Mouse (Mus musculus) olfactory bulb, adult 2 months (tissue): ENCODE data around the gene Lef1.

Experiments used
- CTCF ChIP-seq: fragments of 200-500 bp; IDR thresholded peaks from 2 replicates; pipeline ENCODE4 v1.5.1; 2012; ENCODE audit warnings: low read depth, mild to moderate bottlenecking, low read length, moderate library complexity; ENCODE audit not compliant: insufficient read depth
- POLR2A ChIP-seq: fragments of 200-500 bp; IDR thresholded peaks from 2 replicates; pipeline ENCODE4 v1.6.1; 2012; ENCODE audit warnings: mild to moderate bottlenecking, low read depth, low read length, moderate library complexity; ENCODE audit not compliant: insufficient read depth

- TF ChIP-seq POLR2A (no peak), CTCF (no peak)
Observed at GRCm38 (mm10) chr3:131093736-131094135, 16.5 kb upstream of the Lef1 start.
